Mouse (Mus musculus) lung, adult 2 months (tissue): ENCODE data around the gene Ctsz.

Experiments
- CTCF ChIP-seq: fragments of 200-500 bp; IDR thresholded peaks from 2 replicates; pipeline ENCODE4 v1.5.1; 2011; ENCODE audit warnings: mild to moderate bottlenecking, low read length, control low read depth; ENCODE audit not compliant: insufficient read depth
- POLR2A ChIP-seq: fragments of 200-500 bp; IDR thresholded peaks from 2 replicates; pipeline ENCODE4 v1.6.1; 2011; ENCODE audit warnings: low read depth, mild to moderate bottlenecking, control low read depth, low read length, borderline replicate concordance; ENCODE audit errors: extremely low read depth

DNA sequence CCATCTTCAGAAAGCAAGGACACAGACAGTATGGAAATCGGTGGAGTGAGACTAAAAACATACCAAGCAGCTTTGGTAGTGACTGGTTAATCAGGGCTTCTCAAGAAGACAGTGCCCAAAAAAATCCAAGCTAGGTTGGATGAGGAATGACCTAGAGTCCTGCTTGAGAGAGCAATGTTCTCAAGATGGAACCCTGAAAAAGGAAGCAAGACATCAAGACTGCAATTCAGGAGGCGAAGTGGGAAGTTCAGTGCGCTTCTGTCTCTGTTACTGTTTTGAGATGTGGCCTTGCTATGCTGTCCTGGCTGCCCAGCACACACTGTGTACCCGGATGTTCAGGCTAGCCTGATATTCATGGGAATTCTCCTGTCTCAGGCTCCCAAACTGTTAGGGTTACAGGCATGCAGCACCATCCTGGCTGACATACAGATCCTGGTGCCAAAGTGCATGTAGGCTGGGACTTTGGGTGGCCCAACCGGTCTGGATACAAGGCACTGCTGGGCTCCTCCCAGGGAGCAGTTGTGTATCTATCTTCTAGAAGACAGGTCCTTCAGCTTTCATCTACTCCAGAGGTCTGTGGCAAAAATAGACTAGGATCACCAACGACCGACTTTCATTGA lies 32.1 kb upstream of the Ctsz start:
- TF ChIP-seq CTCF, result no peak
- no peak for TF ChIP-seq POLR2A
